Mouse (Mus musculus) kidney, adult 2 months (tissue): ENCODE data around the gene Rpl6. TPM values are rescaled to one million over a fixed set of nuclear protein-coding genes. Genes with fewer than 3 reads are reported as not detected.
A peak's percentile ranks its signal among the peaks of the same experiment; 100 is the strongest.

ENCODE experiments used
- DNase-seq: peaks from one replicate; pipeline ENCODE4 v3.0.0; 2021
- H3K27ac ChIP-seq: fragments of 200-500 bp; 2 replicates; pipeline ENCODE4 v1.5.1; 2012; ENCODE audit warnings: low read depth, low read length, control low read depth, inconsistent platforms; ENCODE audit not compliant: insufficient read depth
- H3K27me3 ChIP-seq: fragments of 200-500 bp; replicated peaks from 2 replicates; pipeline ENCODE4 v1.6.1; 2012; ENCODE audit warnings: mild to moderate bottlenecking, moderate library complexity, low read length, inconsistent platforms; ENCODE audit not compliant: control insufficient read depth, insufficient read depth
- H3K36me3 ChIP-seq: fragments of 200-500 bp; 2 replicates; pipeline ENCODE4 v1.6.1; 2012; ENCODE audit warnings: mild to moderate bottlenecking, moderate library complexity, low read length, inconsistent platforms; ENCODE audit not compliant: control insufficient read depth, insufficient read depth
- H3K4me1 ChIP-seq: fragments of 200-500 bp; 2 replicates; pipeline ENCODE4 v1.6.1; 2011; ENCODE audit warnings: low read length; ENCODE audit not compliant: control insufficient read depth, insufficient read depth
- H3K4me3 ChIP-seq: fragments of 200-500 bp; 2 replicates; pipeline ENCODE4 v1.5.1; 2011; ENCODE audit warnings: mild to moderate bottlenecking, low read depth, low read length, control low read depth; ENCODE audit not compliant: insufficient read depth
- CTCF ChIP-seq: fragments of 200-500 bp; conservative IDR thresholded peaks from 2 replicates; pipeline ENCODE4 v1.5.1; 2011; ENCODE audit warnings: low read depth, mild to moderate bottlenecking, control low read depth, low read length, moderate library complexity, mixed read lengths; ENCODE audit not compliant: insufficient read depth, insufficient read length
- POLR2A ChIP-seq: fragments of 200-500 bp; IDR thresholded peaks from one replicate; pipeline ENCODE4 v1.6.1; 2011; ENCODE audit warnings: low read depth, low read length, control low read depth
- whole genome bisulfite sequencing: fragments of 180-500 bp; shearing (Covaris S2); methylation state at CpG from one replicate; pipeline ENCODE4 v1.1.7; 2018; 5-methylcytosine and 5-hydroxymethylcytosine counted together
- polyA plus RNA-seq: library from polyadenylated mRNA; depleted of rRNA; stranded (reverse); fragments of >200 nt; gene quantifications from 2 replicates; pipeline ENCODE4 v1.2.3, GENCODE M21; 2012; rRNA removed

Rpl6 gene
- polyA plus RNA-seq, 1 experiment, result 281 TPM

DNA sequence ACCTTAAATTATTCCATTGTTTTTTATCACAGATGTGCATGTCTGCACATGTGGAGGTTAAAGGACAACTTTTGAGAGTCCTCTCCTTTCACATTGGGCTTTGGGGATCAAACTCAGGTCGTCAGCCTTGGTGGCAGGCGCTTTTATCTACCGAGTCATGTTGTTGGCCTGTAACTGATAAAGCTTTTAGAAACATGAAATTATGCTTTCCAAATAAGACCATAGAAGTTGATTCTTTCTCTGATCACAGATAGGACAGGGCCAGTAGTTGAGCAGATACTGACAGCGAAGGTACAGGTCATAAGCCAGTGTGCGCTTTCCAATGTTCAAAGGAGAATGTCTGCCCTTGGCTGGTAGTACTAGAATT is 40.1 kb downstream of the Rpl6 start:
- no peaks in the 10 kb centered on the region for H3K27me3 ChIP-seq
- no peak overlapping the region for H3K27ac ChIP-seq
- no peak for TF ChIP-seq CTCF
- no peaks in the 10 kb centered on the region for H3K4me1 ChIP-seq
- 90% methylated on average over 5 of the region's 5 CpGs for WGBS
- no peaks in the 10 kb centered on the region for H3K36me3 ChIP-seq
- H3K4me3 ChIP-seq, result no peak overlapping the region
- no peak for DNase-seq

DNA sequence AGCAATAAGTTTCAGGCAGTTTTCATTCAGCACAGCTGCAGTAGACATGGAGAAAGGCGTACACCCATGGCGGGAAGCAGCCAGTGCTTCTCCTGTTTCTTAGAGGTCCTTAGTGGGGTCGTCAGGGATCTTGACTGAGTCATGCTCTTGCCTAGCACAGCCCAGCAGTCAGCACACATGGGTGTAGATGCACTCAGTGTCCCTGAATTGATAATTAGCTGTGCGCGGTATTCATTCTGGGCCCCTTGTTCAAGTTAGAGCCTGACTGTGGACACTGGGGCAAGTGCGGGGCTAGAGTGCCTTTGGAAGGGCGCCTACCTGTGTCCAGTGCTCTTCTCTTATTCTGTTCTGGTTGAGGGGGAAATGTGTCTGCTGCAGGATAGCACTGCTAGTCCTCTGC is 40.9 kb downstream of the Rpl6 start:
- Histone ChIP-seq H3K36me3 (no peaks in the 10 kb centered on the region), H3K27ac (no peak overlapping the region), H3K4me1 (no peaks in the 10 kb centered on the region), H3K4me3 (no peak overlapping the region), H3K27me3 (no peaks in the 10 kb centered on the region)
- DNase-seq, result no peak
- WGBS, result 81% methylated on average over 7 of the region's 7 CpGs
- TF ChIP-seq POLR2A (no peak), CTCF (no peak)

DNA sequence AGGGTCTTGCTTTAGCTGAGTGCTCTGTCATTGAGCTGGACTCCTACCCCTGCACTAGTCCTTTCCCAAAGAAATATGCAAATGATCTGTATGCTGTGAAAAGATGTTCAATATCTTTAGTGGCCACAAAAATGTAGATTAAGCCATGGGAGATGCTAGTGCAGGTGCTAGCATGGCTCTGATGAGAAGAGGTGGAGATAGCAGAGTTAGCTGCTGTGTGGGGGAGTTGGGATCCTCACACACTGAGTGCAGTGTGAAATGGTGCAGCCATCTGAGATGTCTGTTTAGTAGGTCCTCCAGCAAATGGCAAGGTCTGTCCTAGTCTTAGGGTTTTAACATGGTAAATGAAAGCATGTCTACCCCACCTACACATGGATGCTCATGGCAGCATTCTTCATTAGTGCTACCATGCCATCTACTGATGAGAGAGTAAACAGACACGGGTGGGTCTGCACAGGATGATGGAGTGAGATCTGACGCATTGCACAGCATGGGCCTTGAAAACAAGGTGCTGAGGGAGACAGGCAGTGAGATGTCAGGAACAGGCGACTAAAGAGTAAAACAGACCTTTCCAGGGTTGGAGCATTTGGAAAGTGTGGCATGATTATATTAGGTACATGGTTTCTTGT is 44.6 kb downstream of the Rpl6 start:
- WGBS, result 79% methylated on average over 3 of the region's 3 CpGs

DNA sequence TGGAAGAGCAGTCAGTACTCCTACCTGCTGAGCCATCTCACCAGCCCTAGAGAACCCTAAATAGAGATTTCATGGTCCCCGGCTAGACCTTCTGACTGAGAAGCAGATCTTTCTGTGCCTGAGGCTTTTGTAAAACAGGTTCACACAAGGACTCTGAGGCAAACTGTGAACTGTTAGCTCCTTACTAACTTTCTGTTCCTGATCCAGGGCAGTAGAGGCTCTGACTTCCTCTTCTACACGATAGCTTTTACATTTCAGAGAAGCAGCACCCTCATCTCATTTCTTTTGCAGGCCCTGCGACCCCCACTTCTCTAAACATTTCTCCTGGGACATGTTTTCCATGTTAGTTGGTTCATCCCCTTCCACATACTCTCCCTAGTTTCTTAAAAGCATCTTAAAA is 45.4 kb downstream of the Rpl6 start:
- no peak overlapping the region for H3K27ac ChIP-seq
- H3K36me3 ChIP-seq, result no peaks in the 10 kb centered on the region
- 86% methylated on average over 3 of the region's 3 CpGs for WGBS
- no peak overlapping the region for H3K4me3 ChIP-seq
- no peaks in the 10 kb centered on the region for H3K27me3 ChIP-seq
- TF ChIP-seq CTCF (no peak), POLR2A (no peak)
- H3K4me1 ChIP-seq, result peaks cover 8% of the 10 kb centered on the region; the same call in 1 of the 2 replicates
- DNase-seq, result no peak

More for the DNA sequence above, 44.6 kb downstream of the Rpl6 start:
- Histone ChIP-seq H3K36me3 (no peaks in the 10 kb centered on the region), H3K4me3 (no peak overlapping the region), H3K27me3 (no peaks in the 10 kb centered on the region), H3K27ac (no peak overlapping the region), H3K4me1 (peaks cover 8% of the 10 kb centered on the region; the same call in 1 of the 2 replicates)
- TF ChIP-seq CTCF (no peak), POLR2A (no peak)
- no peak for DNase-seq

DNA sequence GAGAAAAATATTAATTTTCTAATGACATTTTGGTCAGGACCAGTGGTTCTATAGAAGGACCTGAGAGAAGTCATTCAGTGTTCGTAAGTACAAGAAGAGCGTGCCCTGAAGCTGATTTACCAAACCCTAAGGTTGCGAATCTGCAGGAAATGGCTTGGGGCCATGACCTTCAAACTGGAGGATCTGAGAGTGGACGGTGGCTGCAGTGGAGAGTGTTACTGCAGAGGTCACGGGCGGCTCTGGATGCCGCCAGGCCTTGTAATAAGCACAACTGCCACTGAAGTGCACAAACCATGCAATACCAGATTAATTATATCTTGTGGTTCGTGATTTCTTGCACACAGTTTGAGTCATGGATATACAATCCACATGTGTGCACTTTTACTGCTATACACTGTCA is 47.5 kb downstream of the Rpl6 start:
- WGBS, result 36% methylated on average over 8 of the region's 8 CpGs
- DNase-seq, result peak; percentile 39
- TF ChIP-seq POLR2A (no peak), CTCF (no peak)

DNA sequence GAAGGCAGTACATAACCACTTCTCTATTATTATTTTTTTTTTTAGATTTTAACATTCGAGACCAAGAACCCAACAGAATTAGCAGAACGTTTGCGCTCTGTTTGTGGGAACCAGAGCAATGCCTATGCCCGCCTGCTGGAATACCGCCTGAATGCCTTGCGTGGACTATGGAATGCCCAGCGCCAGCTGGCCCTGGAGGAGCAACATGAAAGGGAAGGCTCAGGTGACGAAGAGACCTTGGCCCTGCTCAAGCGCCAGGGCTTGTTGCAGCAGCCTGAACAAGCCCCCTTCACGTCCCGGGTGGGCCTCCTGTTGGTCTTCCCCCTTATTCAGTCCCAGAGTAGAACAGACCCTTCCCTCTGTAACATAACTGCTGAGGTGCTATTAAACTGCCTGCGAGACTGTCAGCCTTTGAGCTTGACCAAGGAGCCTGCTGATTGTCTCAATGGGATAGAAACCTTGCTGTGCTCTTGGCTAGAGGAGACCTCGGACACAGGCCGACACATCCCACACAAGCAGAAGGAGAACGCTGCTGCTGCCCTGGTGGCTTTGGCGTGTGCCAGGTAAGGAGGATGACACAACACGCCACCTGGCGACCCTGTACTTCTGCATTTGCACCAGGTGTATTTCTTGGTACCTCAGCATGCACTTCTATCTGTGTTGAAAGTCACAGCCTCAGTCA is 49.7 kb downstream of the Rpl6 start:
- H3K4me1 ChIP-seq, result peaks cover 8% of the 10 kb centered on the region; the same call in 1 of the 2 replicates
- 85% methylated on average over 18 of the region's 18 CpGs for WGBS
- TF ChIP-seq CTCF (no peak), POLR2A (no peak)
- no peaks in the 10 kb centered on the region for H3K36me3 ChIP-seq
- no peak overlapping the region for H3K27ac ChIP-seq
- no peak for DNase-seq
- H3K4me3 ChIP-seq, result no peak overlapping the region
- H3K27me3 ChIP-seq, result no peaks in the 10 kb centered on the region

More for the DNA sequence above, 47.5 kb downstream of the Rpl6 start:
- H3K27me3 ChIP-seq, result no peaks in the 10 kb centered on the region
- H3K4me1 ChIP-seq, result peaks cover 8% of the 10 kb centered on the region; the same call in 1 of the 2 replicates
- no peak overlapping the region for H3K4me3 ChIP-seq
- H3K27ac ChIP-seq, result no peak overlapping the region
- H3K36me3 ChIP-seq, result no peaks in the 10 kb centered on the region

DNA sequence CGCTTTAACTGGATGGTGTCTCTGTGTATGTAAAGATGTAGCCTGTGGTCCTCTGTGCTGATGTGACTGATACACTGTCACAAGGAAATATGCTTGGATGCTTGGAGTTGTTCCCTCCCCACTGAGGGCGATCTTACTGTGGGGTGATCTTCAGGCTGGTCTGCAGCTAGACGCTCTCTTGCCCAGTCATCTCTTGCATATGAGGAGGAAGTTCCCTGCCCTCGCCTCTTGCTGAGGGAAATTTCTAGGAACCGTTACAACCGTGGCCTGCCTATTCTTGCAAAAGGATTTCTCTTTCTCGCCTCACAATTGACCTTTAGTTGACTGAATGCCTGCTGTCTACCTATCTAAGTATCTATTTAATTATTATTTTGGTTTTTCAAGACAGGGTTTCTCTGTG is 50.7 kb downstream of the Rpl6 start:
- DNase-seq, result no peak
- no peaks in the 10 kb centered on the region for H3K27me3 ChIP-seq
- no peak overlapping the region for H3K27ac ChIP-seq
- no peak overlapping the region for H3K4me3 ChIP-seq
- TF ChIP-seq CTCF (no peak), POLR2A (no peak)
- peaks cover 8% of the 10 kb centered on the region; the same call in 1 of the 2 replicates for H3K4me1 ChIP-seq
- WGBS, result 89% methylated on average over 7 of the region's 7 CpGs
- H3K36me3 ChIP-seq, result no peaks in the 10 kb centered on the region

Other genes with a start within 250 kb of the Rpl6 start
- gene Rph3a, start 194.4 kb upstream of the Rpl6 start, polyA plus RNA-seq, result 0.80 and 0.83 TPM in 2 replicates
- 29.5 and 32.4 TPM in 2 replicates for gene Ptpn11, start 13.1 kb upstream of the Rpl6 start, polyA plus RNA-seq
- 10.1 and 12.3 TPM in 2 replicates for gene Hectd4, start 15.7 kb downstream of the Rpl6 start, polyA plus RNA-seq
- 41.0 and 48.6 TPM in 2 replicates for gene Trafd1, start 181.2 kb downstream of the Rpl6 start, polyA plus RNA-seq
- gene Naa25, start 193.5 kb downstream of the Rpl6 start, polyA plus RNA-seq, result 7.0 and 8.1 TPM in 2 replicates
- 147 and 171 TPM in 2 replicates for gene Tmem116, start 247.4 kb downstream of the Rpl6 start, polyA plus RNA-seq
- 56.7 and 77.8 TPM in 2 replicates for gene Erp29, start 248.0 kb downstream of the Rpl6 start, polyA plus RNA-seq